Mouse (Mus musculus) lung, adult 2 months (tissue): ENCODE data around the gene Ndufb3.

Experiments
- CTCF ChIP-seq: fragments of 200-500 bp; IDR thresholded peaks from 2 replicates; pipeline ENCODE4 v1.5.1; 2011; ENCODE audit warnings: mild to moderate bottlenecking, low read length, control low read depth; ENCODE audit not compliant: insufficient read depth
- POLR2A ChIP-seq: fragments of 200-500 bp; IDR thresholded peaks from 2 replicates; pipeline ENCODE4 v1.6.1; 2011; ENCODE audit warnings: low read depth, mild to moderate bottlenecking, control low read depth, low read length, borderline replicate concordance; ENCODE audit errors: extremely low read depth

- TF ChIP-seq CTCF (no peak), POLR2A (no peak)
Measured at GRCm38 (mm10) chr1:58615146-58615545, 29.0 kb downstream of the Ndufb3 start.
